Mouse (Mus musculus) embryo, embryonic 10.5 days (tissue): Measurements from ENCODE around the gene Gpc5.

Source experiments
- DNase-seq: peaks from one replicate; pipeline ENCODE4 v3.0.0-alpha.2; 2015; ENCODE audit warnings: low spot score

The Gpc5 gene

GRCm38 (mm10) chr14:116308541-116308940 is 1216.5 kb downstream of the Gpc5 start:
- DNase-seq, result no peak

GRCm38 (mm10) chr14:116317491-116317890 is 1225.5 kb downstream of the Gpc5 start:
- DNase-seq, result no peak

- no peak for DNase-seq
These were observed 1244.2 kb downstream of the Gpc5 start for GRCm38 (mm10) chr14:116336182-116336581.

GRCm38 (mm10) chr14:116338395-116338794 is 1246.4 kb downstream of the Gpc5 start:
- DNase-seq, result no peak

- DNase-seq, result peak; percentile 10
These were observed 1256.5 kb downstream of the Gpc5 start for GRCm38 (mm10) chr14:116348560-116348959.

GRCm38 (mm10) chr14:116384602-116385001 is 1292.6 kb downstream of the Gpc5 start:
- no peak for DNase-seq

- no peak for DNase-seq
These were observed 1323.5 kb downstream of the Gpc5 start for GRCm38 (mm10) chr14:116415511-116415910.

GRCm38 (mm10) chr14:116448219-116448618 is 1356.2 kb downstream of the Gpc5 start:
- no peak for DNase-seq

GRCm38 (mm10) chr14:116453356-116453755 is 1361.3 kb downstream of the Gpc5 start:
- peak; percentile 21 for DNase-seq

GRCm38 (mm10) chr14:116456211-116456610 is 1364.2 kb downstream of the Gpc5 start:
- no peak for DNase-seq

- peak; percentile 14 for DNase-seq
These were observed 1381.6 kb downstream of the Gpc5 start for GRCm38 (mm10) chr14:116473378-116474179.

GRCm38 (mm10) chr14:116494285-116494850 is 1402.4 kb downstream of the Gpc5 start:
- peak; percentile 73 for DNase-seq

GRCm38 (mm10) chr14:116538216-116538615 is 1446.2 kb downstream of the Gpc5 start:
- no peak for DNase-seq

- no peak for DNase-seq
These were observed 1451.7 kb downstream of the Gpc5 start for GRCm38 (mm10) chr14:116543746-116544145.

- DNase-seq, result peak; percentile 54
These were observed 1459.4 kb downstream of the Gpc5 start for GRCm38 (mm10) chr14:116551401-116551800.

GRCm38 (mm10) chr14:116553316-116553715 is 1461.3 kb downstream of the Gpc5 start:
- DNase-seq, result peak; percentile 34

GRCm38 (mm10) chr14:116558141-116558800 is 1466.3 kb downstream of the Gpc5 start:
- DNase-seq, result no peak

GRCm38 (mm10) chr14:116559990-116560389 is 1468.0 kb downstream of the Gpc5 start:
- peak; percentile 65 for DNase-seq
